12 mouse cellular contexts compared by ENCODE assay signal in genomic region chr7:112120861-112121810, GRCm38 (mm10). TPM values are rescaled to one million over a fixed set of nuclear protein-coding genes. Genes with fewer than 3 reads are reported as not detected.
DNase-seq lines count a peak whose midpoint lies in the region; ATAC-seq and TF ChIP-seq lines count a peak whose summit lies in the region.
"Had no signal": no experiment of that assay in that cellular context is flagged by ENCODE, and none has a peak within 500 bp of the region (broad histone marks: within the 10 kb centered on the region; RNA-seq: fewer than 3 reads in every experiment).

No protein-coding gene starts in this region.

- no peak overlapping the region for H3K4me3 ChIP-seq in gastrocnemius, adult 2 months
- H3K4me3 ChIP-seq in midbrain, embryonic 10.5 days = no peak overlapping the region
- H3K4me3 ChIP-seq in midbrain, embryonic 13.5 days (replicated peaks) = no peak overlapping the region
- no peak overlapping the region for H3K4me3 ChIP-seq in embryonic facial prominence, embryonic 14.5 days (ENCODE audit: low read depth, low read length)
- no peak overlapping the region for H3K4me3 ChIP-seq in limb, embryonic 12.5 days (replicated peaks)
- H3K4me3 ChIP-seq: lung, embryonic 15.5 days had no signal

- DNase-seq in gastrocnemius, adult 2 months = peak; percentile 37
- DNase-seq in gastrocnemius, postnatal 10 days = no peak
- DNase-seq in midbrain, embryonic 10.5 days (ENCODE audit: low spot score) = no peak
- peak; percentile 47 for DNase-seq in embryonic facial prominence, embryonic 14.5 days (ENCODE audit: low spot score)
- no peak for DNase-seq in yolk sac, embryonic 10.5 days (ENCODE audit: low spot score)
- DNase-seq in spleen, postnatal 14 days (ENCODE audit: low spot score in 2 of 2) = no peak
- DNase-seq: thymus, postnatal 36 days had no signal

- TF ChIP-seq CTCF in gastrocnemius, adult 2 months (IDR thresholded peaks at IDR 0.05) = no peak

- 0 out of 2 replicates have a peak overlapping the region, but pooled peaks have one; percentile 12 for H3K27ac ChIP-seq in gastrocnemius, adult 2 months
- H3K27ac ChIP-seq in midbrain, embryonic 10.5 days (replicated peaks) = peak overlapping the region; percentile 57
- H3K27ac ChIP-seq in midbrain, embryonic 13.5 days = no peak overlapping the region
- H3K27ac ChIP-seq in embryonic facial prominence, embryonic 14.5 days (replicated peaks; ENCODE audit: low read depth, low read length) = no peak overlapping the region
- H3K27ac ChIP-seq in limb, embryonic 12.5 days = peak overlapping the region; percentile 59
- H3K27ac ChIP-seq: lung, embryonic 15.5 days had no signal

- no peaks in the 10 kb centered on the region for H3K36me3 ChIP-seq in midbrain, embryonic 10.5 days
- 0 out of 2 replicates have a peak, but pooled peaks cover 2% of the 10 kb centered on the region for H3K36me3 ChIP-seq in midbrain, embryonic 13.5 days
- H3K36me3 ChIP-seq in embryonic facial prominence, embryonic 14.5 days (ENCODE audit: control insufficient read depth, insufficient read depth, low read length) = peaks cover 12% of the 10 kb centered on the region
- peaks cover 11% of the 10 kb centered on the region for H3K36me3 ChIP-seq in limb, embryonic 12.5 days

- H3K27me3 ChIP-seq in midbrain, embryonic 10.5 days (ENCODE audit: low read depth, poor library complexity, severe bottlenecking) = no peaks in the 10 kb centered on the region
- no peaks in the 10 kb centered on the region for H3K27me3 ChIP-seq in midbrain, embryonic 13.5 days
- no peaks in the 10 kb centered on the region for H3K27me3 ChIP-seq in embryonic facial prominence, embryonic 14.5 days (replicated peaks; ENCODE audit: control insufficient read depth, insufficient read depth, low read length)
- H3K27me3 ChIP-seq in limb, embryonic 12.5 days = no peaks in the 10 kb centered on the region
- H3K27me3 ChIP-seq: CH12.LX; lung, embryonic 15.5 days had no signal

- no peak overlapping the region for H3K4me2 ChIP-seq in midbrain, embryonic 13.5 days (replicated peaks)
- H3K4me2 ChIP-seq in embryonic facial prominence, embryonic 14.5 days (ENCODE audit: low read depth, low read length) = no peak overlapping the region
- H3K4me2 ChIP-seq in limb, embryonic 12.5 days = no peak overlapping the region
- H3K4me2 ChIP-seq: lung, embryonic 15.5 days had no signal

- no peak overlapping the region for H3K9ac ChIP-seq in midbrain, embryonic 13.5 days (replicated peaks)
- no peak overlapping the region for H3K9ac ChIP-seq in embryonic facial prominence, embryonic 14.5 days (ENCODE audit: low read depth, low read length)
- H3K9ac ChIP-seq in limb, embryonic 12.5 days (replicated peaks) = no peak overlapping the region
- H3K9ac ChIP-seq: lung, embryonic 15.5 days had no signal

- 73% methylated on average over 11 of the region's 11 CpGs for WGBS in midbrain, embryonic 10.5 days
- 74% methylated on average over 11 of the region's 11 CpGs for WGBS in midbrain, embryonic 13.5 days
- WGBS in embryonic facial prominence, embryonic 14.5 days = 54% methylated on average over 11 of the region's 11 CpGs
- WGBS in limb, embryonic 12.5 days = 60% methylated on average over 11 of the region's 11 CpGs

- H3K9me3 ChIP-seq in midbrain, embryonic 10.5 days (replicated peaks) = no peaks in the 10 kb centered on the region
- no peaks in the 10 kb centered on the region for H3K9me3 ChIP-seq in midbrain, embryonic 13.5 days
- no peaks in the 10 kb centered on the region for H3K9me3 ChIP-seq in embryonic facial prominence, embryonic 14.5 days (ENCODE audit: control insufficient read depth, low read length)
- H3K9me3 ChIP-seq in limb, embryonic 12.5 days = peaks cover 6% of the 10 kb centered on the region; the same call in 1 of the 2 replicates
- H3K9me3 ChIP-seq: lung, embryonic 15.5 days had no signal

- intact Hi-C loops in gastrocnemius, adult 2 months (cut with DNase I) = no loop called here

- peaks cover 33% of the 10 kb centered on the region for H3K4me1 ChIP-seq in midbrain, embryonic 10.5 days
- H3K4me1 ChIP-seq in midbrain, embryonic 13.5 days (replicated peaks) = peaks cover 8% of the 10 kb centered on the region; the same call in 1 of the 2 replicates
- H3K4me1 ChIP-seq in embryonic facial prominence, embryonic 14.5 days (ENCODE audit: control insufficient read depth, insufficient read depth, low read length) = 0 out of 2 replicates have a peak, but pooled peaks cover 6% of the 10 kb centered on the region
- H3K4me1 ChIP-seq in limb, embryonic 12.5 days (replicated peaks) = peaks cover 25% of the 10 kb centered on the region
- H3K4me1 ChIP-seq: lung, embryonic 15.5 days had no signal

- no peak for ATAC-seq in midbrain, embryonic 13.5 days
- no peak for ATAC-seq in embryonic facial prominence, embryonic 14.5 days (ENCODE audit: low read depth)
- ATAC-seq in limb, embryonic 12.5 days (ENCODE audit: insufficient number of reproducible peaks, insufficient read depth, low FRiP score, low TSS enrichment, low read depth) = peak; percentile 32; the same call in 1 of the 2 replicates
- ATAC-seq: activated CD4-positive, CD25-positive, alpha-beta regulatory T cell, adult 4 months had no signal

RNA-seq across cellular contexts. Expression of gene Dkk3, which starts 37.7 kb away (rescaled TPM):
- total RNA-seq in gastrocnemius, adult 2 months (2021) = 1 to 10 TPM; 2.1 to 2.4 TPM
- total RNA-seq in gastrocnemius, postnatal 10 days (2021) = 10 to 100 TPM; 10.9 to 13.7 TPM
- 12.9 and 14.6 TPM in 2 replicates for polyA plus RNA-seq in midbrain, embryonic 10.5 days (2016; fragmentation: Nextera tagmentation; extraction: Ambion mirVana)
- 18.9 and 19.8 TPM in 2 replicates for polyA plus RNA-seq in midbrain, embryonic 13.5 days (2015; fragmentation: Nextera tagmentation; extraction: Ambion mirVana)
- 54.7 and 55.0 TPM in 2 replicates for polyA plus RNA-seq in embryonic facial prominence, embryonic 14.5 days (2014; fragmentation: Nextera tagmentation; extraction: Ambion mirVana)
- 13.3 and 14.1 TPM in 2 replicates for polyA plus RNA-seq in limb, embryonic 12.5 days (2016; fragmentation: Nextera tagmentation; extraction: Ambion mirVana)

Comparison
In these comparisons a context has a peak if more than half of its experiments do, and no peak if none do; other contexts are left out.
1. DNase-seq: peak in gastrocnemius, adult 2 months (single experiment) and embryonic facial prominence, embryonic 14.5 days (single experiment); none in gastrocnemius, postnatal 10 days (single experiment), midbrain, embryonic 10.5 days (single experiment), yolk sac, embryonic 10.5 days (single experiment) and spleen, postnatal 14 days (0 of 2).
2. H3K27ac ChIP-seq: peak in gastrocnemius, adult 2 months (single experiment), midbrain, embryonic 10.5 days (single experiment) and limb, embryonic 12.5 days (single experiment); none in midbrain, embryonic 13.5 days (single experiment) and embryonic facial prominence, embryonic 14.5 days (single experiment).